Mouse (Mus musculus): ENCODE data around the gene Dnajc22. TPM values are rescaled to one million over a fixed set of nuclear protein-coding genes. Genes with fewer than 3 reads are reported as not detected.

The Dnajc22 gene
- polyA plus RNA-seq, 1 experiment, result not detected

GRCm38 (mm10) chr15:99111139-99111538 lies 18.2 kb downstream of the Dnajc22 start:
- TF ChIP-seq CTCF (IDR thresholded peaks at IDR 0.05; ENCODE audit: insufficient read depth, low read depth, low read length) (no peak), POLR2A (IDR thresholded peaks at IDR 0.05; ENCODE audit: insufficient read depth, low read depth, low read length) (no peak)
- WGBS, result 92% methylated on average over 3 of the region's 3 CpGs
- Histone ChIP-seq H3K4me1 (ENCODE audit: control insufficient read depth, insufficient read depth, low read length) (peaks cover 4% of the 10 kb centered on the region; the same call in 1 of the 2 replicates), H3K27ac (ENCODE audit: insufficient read depth, low read depth, low read length) (no peak overlapping the region), H3K4me3 (ENCODE audit: insufficient read depth, low read depth, low read length) (no peak overlapping the region)

GRCm38 (mm10) chr15:99111809-99112208 lies 18.8 kb downstream of the Dnajc22 start:
- Histone ChIP-seq H3K27ac (ENCODE audit: insufficient read depth, low read depth, low read length) (no peak overlapping the region), H3K4me1 (ENCODE audit: control insufficient read depth, insufficient read depth, low read length) (peaks cover 4% of the 10 kb centered on the region; the same call in 1 of the 2 replicates), H3K4me3 (ENCODE audit: insufficient read depth, low read depth, low read length) (no peak overlapping the region)
- TF ChIP-seq POLR2A (IDR thresholded peaks at IDR 0.05; ENCODE audit: insufficient read depth, low read depth, low read length) (no peak), CTCF (IDR thresholded peaks at IDR 0.05; ENCODE audit: insufficient read depth, low read depth, low read length) (no peak)
- 73% methylated on average over 4 of the region's 4 CpGs for whole genome bisulfite sequencing

GRCm38 (mm10) chr15:99112843-99113395 lies 19.9 kb downstream of the Dnajc22 start:
- 76% methylated on average over 11 of the region's 11 CpGs for WGBS
- Histone ChIP-seq H3K4me1 (ENCODE audit: control insufficient read depth, insufficient read depth, low read length) (peaks cover 4% of the 10 kb centered on the region; the same call in 1 of the 2 replicates), H3K4me3 (ENCODE audit: insufficient read depth, low read depth, low read length) (no peak overlapping the region), H3K27ac (ENCODE audit: insufficient read depth, low read depth, low read length) (no peak overlapping the region)
- TF ChIP-seq CTCF (IDR thresholded peaks at IDR 0.05; ENCODE audit: insufficient read depth, low read depth, low read length) (no peak), POLR2A (IDR thresholded peaks at IDR 0.05; ENCODE audit: insufficient read depth, low read depth, low read length) (no peak)

DNA sequence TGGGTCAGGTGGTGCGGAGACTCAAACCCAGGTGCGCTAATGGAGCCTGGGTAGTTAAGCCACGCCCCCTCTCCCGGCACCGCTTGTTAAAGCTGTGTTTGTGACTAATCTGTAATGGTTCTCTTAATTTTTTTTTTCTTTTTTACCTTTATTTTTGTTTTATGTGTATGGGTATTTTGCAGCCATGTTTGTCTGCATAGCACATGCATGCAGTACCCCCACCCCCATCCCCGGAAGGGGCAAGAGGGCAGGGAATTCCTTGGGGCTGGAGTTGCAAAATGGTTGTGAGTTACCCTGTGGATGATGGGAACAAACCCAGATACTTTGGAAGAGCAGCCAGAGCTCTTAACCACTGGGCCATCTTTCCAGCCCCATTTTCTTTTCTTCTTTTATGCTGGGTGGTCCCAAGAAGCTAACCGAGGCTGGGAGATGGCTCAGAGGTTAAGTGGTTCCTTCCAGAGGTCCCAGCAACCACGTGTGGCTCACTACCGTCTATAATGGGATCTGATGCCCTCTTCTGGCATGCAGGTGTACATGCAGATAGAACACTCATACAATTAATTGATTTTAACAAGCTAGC lies 20.5 kb downstream of the Dnajc22 start:
- Histone ChIP-seq H3K4me1 (ENCODE audit: control insufficient read depth, insufficient read depth, low read length) (peaks cover 4% of the 10 kb centered on the region; the same call in 1 of the 2 replicates), H3K4me3 (ENCODE audit: insufficient read depth, low read depth, low read length) (no peak overlapping the region), H3K27ac (ENCODE audit: insufficient read depth, low read depth, low read length) (no peak overlapping the region)
- WGBS, result 8% methylated on average over 9 of the region's 9 CpGs
- no peak for TF ChIP-seq POLR2A (IDR thresholded peaks at IDR 0.05; ENCODE audit: insufficient read depth, low read depth, low read length)
- TF ChIP-seq CTCF (IDR thresholded peaks at IDR 0.05; ENCODE audit: insufficient read depth, low read depth, low read length), result no peak

DNA sequence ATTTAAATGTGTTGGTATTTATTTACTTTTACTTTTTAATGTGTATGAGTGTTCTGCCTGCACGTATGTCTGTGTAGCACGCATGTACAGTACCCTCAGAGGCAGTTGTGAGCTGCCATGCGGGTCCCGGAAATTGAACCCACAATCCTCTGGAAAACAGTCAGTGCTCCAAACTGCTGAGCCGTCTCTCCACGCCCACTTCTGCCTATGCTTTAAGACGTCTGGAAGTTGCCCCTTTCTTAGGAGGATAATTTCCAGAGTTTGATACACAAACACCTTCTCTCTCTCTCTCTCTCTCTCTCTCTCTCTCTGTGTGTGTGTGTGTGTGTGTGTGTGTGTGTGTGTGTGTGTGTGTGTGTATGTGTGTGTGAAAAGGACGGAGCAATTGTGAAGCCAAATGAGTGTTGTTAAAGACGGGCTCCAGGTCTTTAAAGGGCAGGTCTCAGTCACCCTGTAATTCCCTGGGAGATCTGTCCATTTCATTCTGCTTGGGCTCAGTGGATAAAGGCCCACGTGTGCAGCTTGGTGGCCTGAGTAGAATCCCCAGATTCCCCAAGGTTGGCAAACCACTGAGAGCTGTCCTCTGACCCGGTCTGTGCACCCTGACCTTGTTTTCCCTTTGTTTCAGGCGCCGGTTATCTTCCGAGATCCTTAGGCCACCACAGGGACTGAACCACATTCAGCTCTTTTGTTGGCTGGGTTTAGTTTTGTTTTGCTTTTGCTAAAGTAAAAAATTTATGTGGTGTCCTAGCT lies 21.5 kb downstream of the Dnajc22 start:
- no peak overlapping the region for H3K4me3 ChIP-seq (ENCODE audit: insufficient read depth, low read depth, low read length)
- peaks cover 4% of the 10 kb centered on the region; the same call in 1 of the 2 replicates for H3K4me1 ChIP-seq (ENCODE audit: control insufficient read depth, insufficient read depth, low read length)
- WGBS, result 56% methylated on average over 13 of the region's 14 CpGs
- H3K27ac ChIP-seq (ENCODE audit: insufficient read depth, low read depth, low read length), result no peak overlapping the region
- TF ChIP-seq POLR2A (IDR thresholded peaks at IDR 0.05; ENCODE audit: insufficient read depth, low read depth, low read length), result no peak
- TF ChIP-seq CTCF (IDR thresholded peaks at IDR 0.05; ENCODE audit: insufficient read depth, low read depth, low read length), result no peak

DNA sequence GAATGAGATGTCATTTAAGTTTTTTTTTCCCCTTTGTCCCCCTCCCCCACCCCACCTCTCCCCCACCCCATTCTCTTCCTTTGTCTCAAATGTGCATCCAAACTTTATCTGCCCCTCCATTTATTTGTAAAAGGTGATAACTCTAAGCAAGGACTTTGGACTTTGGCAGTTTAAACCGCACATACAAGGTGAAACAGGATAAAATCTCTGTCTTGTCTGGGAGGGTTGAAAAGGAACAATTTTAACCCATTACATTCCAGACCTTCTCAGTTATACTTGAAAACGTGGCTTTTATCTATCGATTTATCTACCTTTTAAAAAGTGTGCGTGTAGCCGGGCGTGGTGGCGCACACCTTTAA lies 22.1 kb downstream of the Dnajc22 start:
- WGBS, result 95% methylated on average over 7 of the region's 7 CpGs
- Histone ChIP-seq H3K4me3 (ENCODE audit: insufficient read depth, low read depth, low read length) (no peak overlapping the region), H3K4me1 (ENCODE audit: control insufficient read depth, insufficient read depth, low read length) (peaks cover 4% of the 10 kb centered on the region; the same call in 1 of the 2 replicates), H3K27ac (ENCODE audit: insufficient read depth, low read depth, low read length) (no peak overlapping the region)
- TF ChIP-seq POLR2A (IDR thresholded peaks at IDR 0.05; ENCODE audit: insufficient read depth, low read depth, low read length) (no peak), CTCF (IDR thresholded peaks at IDR 0.05; ENCODE audit: insufficient read depth, low read depth, low read length) (no peak)

DNA sequence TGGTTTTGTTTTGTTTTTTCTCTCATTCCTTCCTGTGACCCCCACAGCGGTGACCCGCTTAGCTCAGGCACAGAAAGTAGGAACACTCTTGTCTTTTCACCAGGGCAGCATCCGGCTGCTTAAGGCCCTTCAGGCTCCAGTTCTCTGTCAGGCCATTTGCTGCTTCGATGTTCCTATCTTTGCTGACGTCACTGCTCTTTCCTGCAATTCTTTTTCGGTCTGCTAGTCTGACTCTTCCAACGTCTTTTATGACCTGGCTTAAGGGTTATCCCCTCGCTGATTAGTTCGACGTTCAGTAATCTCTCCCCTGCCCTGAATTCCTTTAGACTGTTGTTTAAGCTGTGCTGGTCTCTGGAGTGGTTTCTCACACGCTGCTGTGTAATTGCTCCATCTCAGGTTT lies 23.6 kb downstream of the Dnajc22 start:
- TF ChIP-seq CTCF (IDR thresholded peaks at IDR 0.05; ENCODE audit: insufficient read depth, low read depth, low read length) (no peak), POLR2A (IDR thresholded peaks at IDR 0.05; ENCODE audit: insufficient read depth, low read depth, low read length) (no peak)
- H3K4me3 ChIP-seq (ENCODE audit: insufficient read depth, low read depth, low read length), result no peak overlapping the region
- H3K4me1 ChIP-seq (ENCODE audit: control insufficient read depth, insufficient read depth, low read length), result peaks cover 9% of the 10 kb centered on the region
- WGBS, result 70% methylated on average over 11 of the region's 11 CpGs
- no peak overlapping the region for H3K27ac ChIP-seq (ENCODE audit: insufficient read depth, low read depth, low read length)

DNA sequence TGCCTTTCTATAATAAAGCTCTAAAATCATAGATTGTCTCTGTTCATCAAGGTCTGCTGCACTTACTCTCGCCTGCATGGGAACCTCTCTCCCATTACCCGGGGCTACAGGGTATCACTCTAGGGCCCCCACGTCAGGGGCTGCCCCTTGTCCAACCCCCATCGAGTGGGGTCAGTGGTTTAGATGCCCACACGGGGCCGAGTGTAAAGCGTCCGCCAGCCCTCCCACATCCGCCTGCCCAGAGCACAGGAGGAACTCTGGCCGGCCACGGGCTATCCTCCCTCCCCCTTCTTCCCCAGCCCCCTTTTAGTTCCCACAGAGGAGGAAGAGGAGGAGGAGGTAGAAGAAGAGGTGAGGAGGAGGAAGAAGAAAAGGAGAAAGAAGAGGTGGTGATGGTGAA lies 27.8 kb downstream of the Dnajc22 start:
- no peak overlapping the region for H3K4me3 ChIP-seq (ENCODE audit: insufficient read depth, low read depth, low read length)
- H3K4me1 ChIP-seq (ENCODE audit: control insufficient read depth, insufficient read depth, low read length), result peaks cover 5% of the 10 kb centered on the region
- no peak overlapping the region for H3K27ac ChIP-seq (ENCODE audit: insufficient read depth, low read depth, low read length)
- TF ChIP-seq POLR2A (IDR thresholded peaks at IDR 0.05; ENCODE audit: insufficient read depth, low read depth, low read length) (no peak), CTCF (IDR thresholded peaks at IDR 0.05; ENCODE audit: insufficient read depth, low read depth, low read length) (no peak)
- WGBS, result 28% methylated on average over 11 of the region's 11 CpGs

DNA sequence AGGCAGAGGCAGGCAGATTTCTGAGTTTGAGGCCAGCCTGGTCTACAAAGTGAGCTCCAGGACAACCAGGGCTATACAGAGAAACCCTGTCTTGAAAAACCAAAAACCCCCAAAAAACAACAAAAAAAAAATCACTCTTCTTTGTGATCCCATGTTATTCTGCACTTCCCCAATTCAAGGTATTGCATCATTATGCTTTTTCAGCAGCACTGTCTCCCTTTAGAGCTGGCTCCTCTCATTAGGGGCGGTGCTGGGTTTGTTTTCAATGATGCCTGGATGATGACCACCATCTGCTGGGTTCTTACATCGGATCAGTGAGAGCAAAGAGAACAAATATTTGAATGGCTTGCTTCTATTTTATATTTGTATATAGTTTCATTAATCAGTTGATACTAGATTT lies 29.7 kb downstream of the Dnajc22 start:
- Histone ChIP-seq H3K4me3 (ENCODE audit: insufficient read depth, low read depth, low read length) (no peak overlapping the region), H3K4me1 (ENCODE audit: control insufficient read depth, insufficient read depth, low read length) (peaks cover 5% of the 10 kb centered on the region), H3K27ac (ENCODE audit: insufficient read depth, low read depth, low read length) (no peak overlapping the region)
- TF ChIP-seq CTCF (IDR thresholded peaks at IDR 0.05; ENCODE audit: insufficient read depth, low read depth, low read length), result no peak
- no peak for TF ChIP-seq POLR2A (IDR thresholded peaks at IDR 0.05; ENCODE audit: insufficient read depth, low read depth, low read length)
- WGBS, result 84% methylated on average over 2 of the region's 2 CpGs

Measured in olfactory bulb, adult 2 months (tissue).